Mouse (Mus musculus) cerebellum, adult 9-10 months (tissue): ENCODE results near the gene Ppp4r2.
"Not testable (repeated sequence)": the region's sequence is repeated elsewhere in the genome, so short reads cannot be mapped to it uniquely, and the experiment has no call there.

ENCODE experiments used
- DNase-seq: peaks from one replicate; pipeline ENCODE4 v3.0.0; 2022

Ppp4r2 gene

DNA sequence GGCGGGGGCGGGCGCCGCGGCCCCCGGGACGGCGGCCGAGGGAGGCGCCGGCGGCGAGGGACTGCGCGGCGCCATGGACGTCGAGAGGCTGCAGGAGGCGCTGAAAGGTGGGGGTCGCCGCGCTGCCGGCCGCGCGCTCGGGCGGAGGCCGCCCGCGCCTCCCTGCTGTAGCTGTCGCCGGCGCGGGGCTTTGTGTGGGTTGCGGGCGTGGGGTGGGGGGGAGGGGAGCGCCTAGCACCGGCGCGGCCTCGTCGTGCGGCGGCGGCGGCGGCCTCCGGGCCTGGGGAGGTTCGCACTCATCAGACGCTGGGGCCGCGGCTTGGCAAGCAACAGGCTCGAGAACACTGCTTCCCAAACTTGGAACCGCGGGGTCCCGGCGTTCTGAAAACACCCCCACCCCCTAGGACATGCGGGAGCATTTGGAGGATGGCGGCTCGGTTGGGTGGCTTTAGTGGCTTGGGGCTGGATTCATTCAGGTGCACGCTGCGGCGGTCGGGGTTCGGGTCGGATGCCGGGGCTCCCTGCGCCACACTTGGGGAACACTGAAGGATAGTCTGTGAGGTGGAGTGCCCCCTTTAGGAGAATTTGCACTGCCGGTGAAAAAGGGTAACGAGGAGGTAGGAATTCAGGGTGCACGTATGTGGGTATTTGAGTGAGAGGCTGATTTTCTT, 524 bp downstream of the Ppp4r2 start:
- peak; percentile 61 for DNase-seq

DNA sequence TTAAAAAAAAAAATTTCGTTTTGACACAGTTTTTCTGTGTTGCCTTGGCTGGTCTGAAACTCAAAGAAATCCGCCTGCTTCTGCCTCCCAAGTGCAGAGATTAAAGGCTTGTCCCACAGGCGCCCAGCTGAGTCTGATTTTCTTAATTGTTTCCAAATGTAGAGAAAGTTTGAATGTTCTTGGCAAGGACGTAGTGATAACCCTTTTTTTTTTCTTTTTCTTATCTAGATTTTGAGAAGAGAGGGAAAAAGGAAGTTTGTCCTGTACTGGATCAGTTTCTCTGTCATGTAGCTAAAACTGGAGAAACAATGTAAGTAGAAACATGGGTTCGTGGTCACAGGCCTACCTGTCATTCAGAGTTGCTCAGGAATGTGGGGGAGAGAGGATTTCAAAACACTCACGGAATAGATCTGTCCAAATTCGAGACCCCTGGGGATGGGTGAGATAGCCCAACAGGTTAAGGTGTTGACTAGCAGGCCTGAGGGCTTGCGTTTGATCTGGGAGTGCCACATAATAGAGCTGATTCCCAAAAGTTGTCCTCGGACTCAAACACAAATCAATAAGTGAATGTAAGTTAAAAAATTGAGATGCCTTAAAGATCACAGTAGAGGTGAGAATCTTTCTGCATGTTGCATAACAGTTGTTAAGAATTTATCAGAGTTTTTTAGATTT, 1.2 kb downstream of the Ppp4r2 start:
- DNase-seq = peak; percentile 26

DNA sequence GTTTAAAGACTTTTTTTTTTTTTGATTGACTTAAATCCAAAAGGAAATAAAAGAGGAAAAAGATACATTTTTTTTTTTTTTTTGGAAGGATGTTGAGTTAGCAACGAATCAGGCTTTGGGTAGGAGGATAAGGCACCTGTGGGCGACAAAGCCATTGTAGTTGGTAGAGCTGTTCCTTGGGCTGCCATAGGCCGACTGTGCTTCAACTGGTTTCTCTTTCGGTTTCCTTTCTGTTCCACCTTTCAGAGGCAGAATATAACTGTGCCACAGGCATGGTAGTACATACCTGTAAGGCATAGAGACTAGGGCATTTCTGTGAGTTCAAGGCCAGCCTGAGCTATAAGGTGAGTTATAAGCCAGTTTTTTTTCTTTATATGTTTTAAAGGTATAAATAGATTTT, 11.6 kb downstream of the Ppp4r2 start:
- no peak for DNase-seq

DNA sequence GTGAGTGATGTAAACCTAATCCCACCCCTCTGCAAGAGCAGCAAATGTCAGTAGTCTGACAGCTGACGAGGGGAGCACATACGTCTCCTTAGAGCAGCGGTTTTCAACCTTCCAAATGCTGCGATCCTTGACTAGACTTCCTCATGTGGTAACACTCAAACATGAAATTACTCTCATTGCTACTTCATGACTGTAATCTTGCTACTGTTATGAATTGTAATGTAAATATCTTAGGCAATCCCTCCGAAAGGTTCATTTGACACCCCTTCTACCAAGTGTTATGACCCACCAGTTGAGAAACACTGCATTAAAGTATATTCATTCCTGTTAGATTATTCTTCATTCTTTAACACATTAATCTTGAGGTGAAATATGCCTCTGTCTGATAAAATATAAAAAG, 13.8 kb downstream of the Ppp4r2 start:
- no peak for DNase-seq

DNA sequence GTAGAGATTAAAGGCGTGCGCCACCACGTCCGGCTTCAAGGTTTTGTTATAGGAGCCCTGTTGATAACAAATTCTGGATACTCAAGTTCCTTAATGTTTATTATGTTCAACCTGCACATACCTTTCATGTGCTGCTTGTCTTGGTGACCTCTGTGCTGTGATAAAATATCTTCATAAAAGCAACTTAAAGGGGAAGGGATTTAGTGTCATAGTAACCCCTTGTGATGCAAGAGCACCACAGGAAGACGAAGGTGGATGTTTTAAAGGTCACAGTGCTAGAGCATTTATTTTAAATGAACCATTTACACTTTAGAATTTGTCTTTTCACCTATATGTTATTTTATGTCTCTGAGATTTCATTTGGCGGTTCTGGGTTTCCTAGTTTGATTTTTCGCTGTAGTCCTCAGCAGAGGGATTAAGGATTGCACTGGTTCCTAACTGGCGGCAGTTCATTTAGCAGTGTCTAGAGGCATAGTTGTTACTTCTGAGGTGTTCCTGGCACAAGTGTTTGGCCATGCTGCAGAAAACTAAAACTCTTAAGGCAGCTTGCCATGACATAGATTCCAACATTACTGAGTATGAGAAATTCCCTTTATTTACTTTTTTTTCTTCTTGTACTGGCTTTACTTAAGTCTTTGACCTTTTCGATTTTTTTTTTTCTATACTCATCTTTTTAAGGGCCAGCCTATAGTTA, 15.4 kb downstream of the Ppp4r2 start:
- DNase-seq = no peak

DNA sequence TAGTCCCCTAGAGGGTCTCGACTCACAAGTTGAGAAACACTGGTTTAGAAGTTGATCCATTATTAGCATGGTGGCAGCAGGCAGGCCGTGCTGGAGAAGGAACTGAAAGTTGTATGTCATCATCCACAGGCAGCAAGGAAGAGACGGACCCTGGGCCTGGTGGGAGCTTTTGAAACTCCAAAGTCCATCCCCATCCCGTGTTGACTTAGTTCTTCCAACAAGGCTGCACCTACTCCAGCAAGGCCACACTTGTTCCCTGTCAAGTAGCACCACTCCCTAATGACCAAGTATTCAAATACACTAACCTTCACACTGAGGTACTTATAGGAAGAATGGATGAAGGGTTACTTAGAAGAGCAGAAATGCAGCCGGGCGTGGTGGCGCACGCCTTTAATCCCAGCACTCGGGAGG, 17.3 kb downstream of the Ppp4r2 start:
- no peak for DNase-seq

DNA sequence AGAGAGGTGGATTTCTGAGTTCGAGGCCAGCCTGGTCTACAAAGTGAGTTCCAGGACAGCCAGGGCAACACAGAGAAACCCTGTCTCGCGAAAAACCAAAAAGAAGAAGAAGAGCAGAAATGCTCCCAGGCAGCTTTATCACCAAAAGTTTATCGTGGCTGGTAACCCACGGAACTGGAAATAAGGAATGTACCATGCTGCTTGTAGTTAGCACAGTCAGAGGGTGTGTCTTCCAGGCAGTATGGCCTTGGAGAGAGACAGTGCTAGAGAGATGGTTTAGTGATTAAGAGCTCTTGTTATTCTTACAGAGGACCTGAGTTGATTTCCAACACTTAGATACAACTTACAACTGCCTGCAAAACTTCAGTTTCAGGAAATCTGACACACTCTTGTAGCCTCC, 17.7 kb downstream of the Ppp4r2 start:
- DNase-seq = no peak

DNA sequence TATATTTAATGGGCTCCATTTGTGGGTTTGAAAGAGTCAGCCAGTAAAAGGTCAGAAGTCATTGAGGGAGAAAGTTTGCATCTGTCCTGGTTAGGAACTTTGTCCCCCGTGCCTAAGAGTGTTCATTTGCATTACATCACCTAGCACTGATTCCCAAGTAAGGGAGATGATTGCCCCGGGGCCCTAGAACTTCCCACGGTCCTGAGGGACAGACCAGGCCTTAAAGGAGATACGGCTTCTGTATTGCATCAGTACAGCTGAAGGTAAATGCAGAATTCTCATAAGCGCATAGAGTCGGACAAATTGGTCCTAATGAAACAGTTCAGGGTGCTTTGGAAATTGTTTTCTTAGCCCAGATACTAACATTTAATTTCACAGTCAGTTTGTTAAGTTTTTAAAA, 31.9 kb downstream of the Ppp4r2 start:
- DNase-seq = no peak

DNA sequence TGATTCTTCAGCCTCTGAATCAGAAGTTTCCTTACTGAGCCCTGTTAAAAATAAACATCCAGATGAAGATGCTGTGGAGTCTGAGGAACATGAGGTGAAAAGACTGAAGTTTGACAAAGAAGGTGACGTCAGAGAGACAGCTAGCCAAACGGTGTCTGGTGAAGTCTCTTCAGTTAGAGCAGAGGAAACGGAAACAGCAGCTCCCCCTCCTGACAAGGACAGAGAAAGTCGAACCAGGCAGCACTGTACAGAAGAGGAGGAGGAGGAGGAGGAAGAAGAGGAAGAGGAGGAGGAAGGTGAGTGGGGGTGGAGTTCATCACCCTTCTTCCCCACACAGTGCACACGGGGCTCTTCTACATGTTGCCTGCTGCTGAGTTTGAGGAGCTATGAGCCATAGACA, 32.4 kb downstream of the Ppp4r2 start:
- not testable (repeated sequence) for DNase-seq

DNA sequence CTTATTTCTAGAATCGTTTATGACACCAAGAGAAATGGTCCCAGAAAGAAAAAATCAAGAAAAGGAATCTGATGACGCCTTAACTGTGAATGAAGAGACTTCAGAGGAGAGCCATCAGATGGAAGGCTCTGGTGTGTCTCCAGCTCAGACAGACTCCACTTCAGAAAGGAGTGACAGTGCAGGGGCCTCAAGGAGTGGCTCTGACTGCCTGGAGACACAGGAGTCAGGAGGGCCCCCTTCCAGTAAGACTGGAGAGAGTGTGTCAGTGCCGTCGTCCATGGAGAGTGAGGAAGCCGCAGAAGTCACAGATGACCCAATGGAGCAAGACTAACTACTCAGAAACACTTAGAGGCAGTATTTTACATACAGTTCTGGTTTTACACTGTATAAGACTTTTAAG, 32.8 kb downstream of the Ppp4r2 start:
- not testable (repeated sequence) for DNase-seq

DNA sequence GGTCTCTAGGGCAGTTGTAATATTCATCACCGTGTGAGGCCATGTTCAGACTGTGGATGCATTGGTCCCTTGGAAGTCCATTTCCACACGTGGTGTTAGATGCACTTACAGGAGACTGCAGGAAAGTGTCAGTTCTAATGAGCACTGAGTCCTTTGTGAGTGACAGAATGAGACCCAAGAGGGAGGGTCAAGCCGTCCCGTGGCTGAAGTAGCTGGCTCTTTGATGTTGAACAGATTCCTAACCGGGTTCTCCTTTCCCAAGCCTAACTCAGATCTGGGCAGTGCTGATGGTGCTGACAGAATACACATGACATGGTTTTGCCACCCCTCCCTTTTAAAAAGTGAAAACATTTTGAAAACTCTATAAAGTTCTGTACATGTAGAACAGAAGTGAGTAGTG, 35.4 kb downstream of the Ppp4r2 start:
- DNase-seq = no peak

DNA sequence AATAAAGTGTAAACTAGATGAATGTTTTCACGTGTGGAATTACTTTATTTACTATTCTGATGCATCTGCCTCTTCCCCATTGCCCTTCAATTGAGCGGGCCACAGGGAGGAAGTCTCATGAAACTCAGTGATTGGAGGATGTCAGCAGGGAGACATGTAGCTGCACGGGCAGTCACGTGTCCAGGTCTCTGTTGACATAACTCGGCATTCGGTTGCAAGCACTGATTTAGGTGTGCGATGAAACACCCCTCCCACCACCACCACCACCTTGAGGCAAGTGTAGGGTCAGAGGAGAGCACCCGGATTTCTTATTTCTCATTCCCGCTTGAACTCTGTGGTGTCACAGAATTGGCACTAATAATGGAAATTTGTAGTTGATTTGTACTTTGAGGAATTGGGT, 36.5 kb downstream of the Ppp4r2 start:
- no peak for DNase-seq

DNA sequence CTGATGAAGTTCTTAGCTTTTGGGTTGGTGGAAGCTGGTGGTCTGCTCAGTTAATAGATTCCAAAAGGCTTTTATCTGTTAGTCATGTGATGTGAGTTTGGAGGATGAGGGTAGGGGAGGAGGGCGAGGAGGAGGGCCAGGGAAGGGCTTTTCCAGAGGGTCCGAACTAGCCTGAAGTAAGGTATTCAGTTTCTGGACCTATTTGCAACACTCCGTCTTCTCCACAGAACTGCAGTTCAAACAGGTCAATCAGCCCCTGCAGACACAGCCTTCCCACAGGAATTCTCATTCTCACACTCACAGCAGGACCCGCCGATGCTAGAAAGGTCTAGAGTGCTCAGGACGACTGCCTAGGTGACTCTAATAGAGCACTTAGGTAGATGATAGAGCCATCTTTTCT, 39.8 kb downstream of the Ppp4r2 start:
- no peak for DNase-seq

DNA sequence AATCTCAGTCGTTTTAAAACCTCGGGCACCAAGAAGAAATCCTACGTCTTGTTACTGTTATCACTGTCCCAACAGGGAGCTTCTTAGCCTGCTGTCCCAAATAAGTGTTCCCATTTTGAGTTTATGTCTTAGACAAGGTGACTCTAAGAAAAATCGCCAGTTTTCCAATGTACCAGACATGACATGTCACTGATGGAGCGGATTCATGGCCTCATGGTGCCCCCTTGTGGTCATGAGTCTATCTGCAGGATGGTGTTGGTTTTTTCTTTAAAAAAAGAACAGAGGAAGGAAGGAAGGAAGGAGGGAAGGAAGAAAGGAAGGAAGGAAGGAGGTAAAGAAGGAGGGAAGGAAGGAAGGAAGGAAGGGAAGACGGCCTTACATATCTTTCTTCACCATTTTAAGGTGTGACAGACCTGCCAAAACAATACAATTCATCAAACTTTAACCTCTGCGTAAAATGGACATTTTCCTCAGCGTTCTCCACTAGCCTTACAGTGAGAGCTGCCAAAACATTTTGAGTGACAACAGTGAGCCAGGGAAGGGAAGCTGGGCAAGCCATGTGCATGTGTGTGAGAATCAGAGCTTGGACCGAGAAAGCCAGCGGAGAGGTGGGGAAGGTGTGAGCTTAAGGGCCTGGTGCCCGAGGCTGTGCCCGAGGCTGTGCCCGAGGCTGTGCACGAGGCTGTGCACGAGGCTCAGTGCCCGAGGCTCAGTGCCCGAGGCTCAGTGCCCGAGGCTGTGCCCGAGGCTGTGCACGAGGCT, 42.6 kb downstream of the Ppp4r2 start:
- peak; percentile 68 for DNase-seq

DNA sequence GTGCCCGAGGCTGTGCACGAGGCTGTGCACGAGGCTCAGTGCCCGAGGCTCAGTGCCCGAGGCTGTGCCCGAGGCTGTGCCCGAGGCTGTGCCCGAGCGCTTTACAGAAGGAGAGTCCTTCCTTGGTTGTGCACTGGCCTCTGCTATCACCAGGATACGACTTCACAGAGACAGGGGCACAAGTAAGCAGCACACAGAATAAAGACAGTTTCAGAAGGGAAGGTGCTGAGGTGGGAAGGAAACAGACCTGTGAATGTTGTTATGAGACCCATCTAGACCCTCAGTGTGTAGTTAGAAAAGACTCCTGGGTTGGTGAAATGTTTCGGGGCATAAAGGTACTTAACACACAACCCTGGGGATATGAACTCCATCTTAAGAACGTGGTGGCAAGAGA, 43.2 kb downstream of the Ppp4r2 start:
- no peak for DNase-seq

DNA sequence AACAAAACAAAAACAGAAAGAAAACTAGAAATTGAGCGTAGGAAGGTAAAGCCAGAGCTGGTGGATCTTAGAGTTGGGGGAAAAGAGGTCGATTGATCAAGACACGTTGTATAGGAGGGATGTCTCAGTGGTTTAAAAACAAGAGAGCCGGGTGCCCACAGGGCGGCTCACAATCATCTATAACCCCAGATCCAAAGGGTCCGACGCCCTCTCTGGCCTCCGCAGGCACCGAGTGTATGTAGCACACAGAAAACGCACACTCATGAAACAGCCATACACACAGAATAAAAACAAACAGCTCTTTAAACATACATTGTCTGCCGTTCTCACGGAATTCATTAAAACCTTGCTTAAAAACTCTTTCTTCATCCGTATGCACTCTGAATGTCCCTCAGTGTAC, 45.1 kb downstream of the Ppp4r2 start:
- no peak for DNase-seq

DNA sequence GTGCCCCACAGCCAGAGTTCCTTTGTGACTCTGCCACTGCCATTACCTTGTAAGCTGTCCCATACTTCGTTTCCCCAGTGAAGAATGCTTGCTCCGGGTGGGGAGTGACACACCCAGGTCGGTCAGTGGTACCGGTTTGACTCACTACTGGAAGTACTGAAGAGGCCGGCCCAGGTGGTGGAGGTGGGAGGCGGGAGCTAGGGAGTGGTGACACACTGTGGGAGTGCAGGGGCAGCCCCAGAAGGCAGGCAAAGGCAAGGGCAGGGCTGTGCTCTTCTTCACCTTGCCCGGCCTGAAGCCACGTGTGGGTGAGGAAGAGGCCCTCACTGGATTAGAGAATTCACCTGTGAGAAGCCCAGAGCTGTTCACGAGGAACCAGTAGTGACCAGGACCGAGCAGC, 46.2 kb downstream of the Ppp4r2 start:
- DNase-seq = no peak

DNA sequence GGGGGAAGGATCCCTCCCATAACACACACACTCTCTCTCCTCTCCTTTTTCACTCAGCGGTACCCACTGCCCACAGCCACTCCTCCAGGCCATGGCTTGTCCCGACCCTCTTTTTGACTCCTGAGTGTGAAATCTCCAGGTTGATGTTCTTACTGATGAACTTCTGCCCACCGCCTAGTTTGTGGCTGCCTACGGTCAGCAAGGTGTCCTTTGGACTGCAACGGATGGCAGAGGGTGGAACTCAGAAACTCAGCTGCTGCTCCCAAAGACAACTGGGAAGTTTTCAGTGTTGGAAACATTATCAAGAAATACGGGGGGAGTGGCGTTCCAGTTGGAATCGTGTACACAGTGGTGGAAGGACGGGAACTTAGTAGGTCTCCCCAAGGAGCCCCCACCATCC, 48.2 kb downstream of the Ppp4r2 start:
- no peak for DNase-seq

DNA sequence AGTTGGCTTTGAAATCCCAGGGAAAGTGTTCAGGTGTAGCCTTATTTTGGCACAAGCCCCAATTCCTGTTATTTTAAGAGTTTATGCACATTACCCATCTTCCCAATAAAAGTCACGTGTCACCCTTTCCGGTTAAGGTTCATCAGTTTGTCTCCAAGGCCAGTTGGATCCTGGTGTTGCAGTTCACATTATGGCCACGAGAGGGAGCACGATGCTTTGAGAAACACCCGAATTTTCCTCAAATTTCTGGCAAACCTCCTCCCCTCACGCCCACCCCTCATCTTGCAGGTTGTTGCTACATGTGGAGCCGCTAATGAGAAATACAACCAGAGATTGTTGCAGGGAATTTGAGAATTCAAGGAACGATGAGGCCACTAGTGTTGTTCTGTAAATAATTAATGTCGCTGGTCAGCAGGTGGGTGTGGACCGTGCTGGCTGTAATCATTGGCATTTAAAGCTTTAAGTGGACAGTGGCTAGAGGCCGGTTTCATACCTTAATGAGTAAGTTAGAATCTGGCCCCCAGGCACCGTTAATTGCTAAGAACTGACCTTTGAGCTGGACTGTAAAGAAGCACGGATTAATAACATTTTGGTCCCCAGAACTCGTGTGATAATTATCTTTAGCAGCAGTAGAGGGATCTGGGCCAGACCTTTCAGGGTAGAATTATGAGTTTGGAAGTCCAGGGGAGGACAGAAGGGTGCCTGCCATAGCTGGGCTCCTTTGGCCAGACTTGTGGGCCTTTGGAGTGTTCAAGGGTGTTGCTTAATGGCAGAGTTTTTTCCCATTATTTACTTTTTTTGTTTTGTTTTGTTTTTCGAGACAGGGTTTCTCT, 49.2 kb downstream of the Ppp4r2 start:
- peak; percentile 64 for DNase-seq

DNA sequence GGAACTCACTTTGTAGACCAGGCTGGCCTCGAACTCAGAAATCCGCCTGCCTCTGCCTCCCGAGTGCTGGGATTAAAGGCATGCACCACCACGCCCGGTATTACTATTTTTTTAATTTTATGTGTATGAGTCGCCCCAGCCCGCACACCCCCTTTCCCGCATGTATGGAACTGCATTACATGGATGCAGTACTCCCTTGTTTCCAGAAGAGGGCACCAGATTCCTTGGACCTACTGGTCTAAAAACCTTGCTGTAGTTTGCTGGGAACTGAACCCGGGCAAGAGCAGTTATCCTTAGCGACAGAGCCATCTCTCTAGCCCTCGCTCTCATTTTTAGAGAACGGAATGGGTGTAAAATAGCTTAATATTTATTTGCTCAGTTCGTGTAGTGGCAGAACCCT, 49.8 kb downstream of the Ppp4r2 start:
- DNase-seq = no peak

DNA sequence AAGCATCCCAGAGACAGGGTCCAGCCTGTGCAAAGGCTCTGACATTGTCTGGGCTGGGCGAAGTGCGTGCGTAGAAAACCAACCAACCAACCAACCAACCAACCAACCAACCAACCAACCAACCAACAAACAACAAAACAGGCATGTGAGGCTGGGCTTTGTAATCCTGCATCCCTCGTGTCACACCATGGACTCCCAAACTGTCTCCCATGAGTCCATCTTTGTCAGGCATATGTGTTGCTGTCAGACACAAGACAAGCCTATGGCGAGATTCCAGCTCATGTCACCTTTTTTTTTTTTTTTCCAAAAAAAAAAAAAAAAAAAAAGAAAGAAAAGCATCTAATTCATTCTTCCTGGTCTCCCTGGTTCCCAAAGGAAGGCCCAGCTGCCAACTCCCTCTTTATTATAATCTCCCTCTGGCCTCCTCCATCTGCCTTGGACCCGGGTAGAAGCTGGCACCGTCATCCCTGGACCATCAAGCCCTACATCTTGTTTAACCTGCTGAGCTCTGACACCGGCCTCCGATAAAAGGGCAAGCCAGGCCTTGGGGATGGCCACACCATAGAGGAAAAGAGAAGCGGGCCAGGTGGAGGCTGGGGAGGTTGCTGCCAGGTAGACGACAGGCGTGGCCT, 51.3 kb downstream of the Ppp4r2 start:
- DNase-seq = no peak

DNA sequence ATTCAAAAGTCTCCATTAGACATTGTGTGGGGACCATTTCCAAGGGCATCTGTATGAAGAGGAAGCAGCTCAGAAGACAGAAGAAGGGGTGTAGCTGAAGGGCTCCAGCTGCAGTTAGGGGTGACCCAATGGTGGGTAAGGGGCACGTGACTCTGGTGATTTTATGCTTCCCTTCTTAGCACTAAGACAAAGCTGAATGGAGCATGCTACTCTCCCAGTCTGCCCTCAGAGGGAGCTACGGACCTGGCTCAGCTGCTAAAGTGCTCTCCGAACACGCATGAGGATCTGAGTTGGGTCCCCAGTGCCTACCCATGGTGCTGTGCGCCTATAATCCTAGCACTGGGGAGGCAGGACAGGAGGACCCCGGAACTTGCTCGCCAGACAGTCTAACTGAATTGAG, 52.0 kb downstream of the Ppp4r2 start:
- no peak for DNase-seq
